Mouse (Mus musculus): Measurements from ENCODE around the gene Prima1.
A peak's percentile ranks its signal among the peaks of the same experiment; 100 is the strongest.

Gene Prima1

GRCm38 (mm10) chr12:103223671-103224070 is 18.3 kb downstream of the Prima1 start:
- DNase-seq (ENCODE audit: low spot score), result no peak

DNA sequence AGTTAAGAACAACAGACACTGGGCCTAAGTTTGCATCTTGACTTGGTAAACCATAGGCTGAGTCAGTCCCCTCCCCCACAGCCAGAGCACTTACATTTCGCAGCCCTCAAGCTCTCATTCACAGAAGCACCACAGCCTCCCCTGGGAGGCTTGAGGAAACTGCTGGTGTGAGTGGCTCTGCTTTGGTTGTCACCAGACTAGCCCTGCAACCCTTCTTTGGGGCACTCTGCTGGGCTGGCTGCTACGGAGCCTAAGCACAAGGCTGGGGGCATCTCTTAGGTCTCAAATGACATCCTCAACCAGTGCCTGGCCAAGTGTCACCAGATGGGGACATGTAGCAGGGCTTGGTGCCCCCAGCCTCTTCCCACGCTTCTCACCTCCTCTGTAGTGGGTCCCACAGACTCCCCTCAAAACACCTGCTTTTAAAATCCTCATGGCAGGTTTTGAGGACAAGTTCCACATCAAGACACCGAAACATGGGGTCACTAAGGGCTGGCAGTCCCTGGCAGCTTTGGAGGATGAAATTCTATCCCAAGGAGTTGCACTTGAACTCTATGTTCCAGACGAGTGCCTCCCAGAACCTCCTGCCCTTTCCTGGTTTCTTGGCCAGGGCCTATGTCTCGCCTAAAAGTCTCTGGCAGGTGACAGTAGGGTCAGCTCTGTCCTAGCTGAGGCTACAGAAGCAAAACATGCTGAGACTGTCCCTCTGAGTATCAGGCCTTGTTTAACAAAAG is 25.9 kb downstream of the Prima1 start:
- DNase-seq (ENCODE audit: low spot score), result peak; percentile 65

- DNase-seq (ENCODE audit: low spot score), result no peak
Measured at GRCm38 (mm10) chr12:103214797-103215196, 27.2 kb downstream of the Prima1 start.

GRCm38 (mm10) chr12:103214270-103214669 is 27.7 kb downstream of the Prima1 start:
- DNase-seq (ENCODE audit: low spot score), result peak; percentile 77

GRCm38 (mm10) chr12:103213591-103213990 is 28.4 kb downstream of the Prima1 start:
- DNase-seq (ENCODE audit: low spot score), result no peak

DNA sequence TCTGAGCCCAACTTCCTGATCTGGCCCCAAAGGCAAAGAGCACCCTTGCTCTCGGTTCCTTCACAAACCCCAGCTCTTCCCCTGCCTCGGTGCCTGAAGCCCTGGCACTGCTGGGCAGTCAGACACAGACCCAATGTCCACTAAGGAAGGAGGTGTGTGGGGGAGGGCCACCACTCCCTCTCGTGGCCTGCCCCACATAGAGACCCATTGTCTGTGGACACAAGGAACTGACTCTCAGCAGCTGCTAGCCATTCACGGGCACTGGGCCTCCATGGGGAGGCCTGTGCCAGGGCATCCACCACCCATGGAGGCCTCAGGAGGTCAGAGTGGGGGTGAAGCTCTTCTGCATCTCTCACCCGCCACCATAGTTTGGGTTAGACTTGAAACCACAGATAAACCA is 30.9 kb downstream of the Prima1 start:
- DNase-seq (ENCODE audit: low spot score), result no peak

DNA sequence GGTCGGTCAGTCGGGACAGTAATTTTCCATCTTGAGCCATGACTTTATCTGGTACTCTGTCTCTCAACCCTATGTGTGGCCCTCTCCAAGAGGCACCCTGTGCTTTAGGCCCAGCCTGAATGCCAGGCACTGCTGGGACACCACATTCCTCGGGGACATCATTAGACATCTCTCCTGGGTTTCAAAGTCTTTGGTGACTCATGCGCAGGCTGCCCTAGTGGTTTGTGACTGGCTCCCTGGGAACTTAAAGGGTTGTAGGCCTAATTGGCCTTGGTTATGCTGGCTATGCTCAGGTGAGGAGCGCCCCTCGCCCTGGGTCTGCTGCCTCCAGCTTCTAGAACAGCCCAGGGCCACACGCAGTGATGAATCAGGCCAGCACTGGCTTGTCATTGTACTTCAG is 32.4 kb downstream of the Prima1 start:
- no peak for DNase-seq (ENCODE audit: low spot score)

- peak; percentile 42 for DNase-seq (ENCODE audit: low spot score)
Measured at GRCm38 (mm10) chr12:103205561-103205960, 36.4 kb downstream of the Prima1 start.

- DNase-seq (ENCODE audit: low spot score), result peak; percentile 89
Measured at GRCm38 (mm10) chr12:103202592-103203544, 39.1 kb downstream of the Prima1 start.

DNA sequence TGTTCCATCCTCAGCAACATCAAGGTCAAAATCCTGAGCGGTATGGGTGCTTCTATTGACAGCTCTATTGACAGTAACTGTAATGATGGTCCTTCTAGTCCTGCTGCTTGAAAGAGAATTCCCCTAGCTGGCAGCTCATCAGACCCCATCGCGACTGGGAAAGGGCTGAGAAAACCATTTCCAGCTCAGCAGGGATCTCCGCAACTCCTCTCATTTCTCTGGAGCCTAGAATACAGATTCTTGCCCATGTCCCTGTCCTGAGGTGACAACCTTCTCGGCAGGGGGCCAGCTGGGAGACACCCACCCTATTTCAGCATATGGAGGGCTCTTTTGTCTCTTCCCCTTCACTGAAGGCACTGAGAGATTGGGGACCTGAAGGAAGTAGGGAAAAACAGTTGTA is 49.0 kb downstream of the Prima1 start:
- DNase-seq (ENCODE audit: low spot score), result no peak

GRCm38 (mm10) chr12:103189771-103190170 is 52.2 kb downstream of the Prima1 start:
- no peak for DNase-seq (ENCODE audit: low spot score)

DNA sequence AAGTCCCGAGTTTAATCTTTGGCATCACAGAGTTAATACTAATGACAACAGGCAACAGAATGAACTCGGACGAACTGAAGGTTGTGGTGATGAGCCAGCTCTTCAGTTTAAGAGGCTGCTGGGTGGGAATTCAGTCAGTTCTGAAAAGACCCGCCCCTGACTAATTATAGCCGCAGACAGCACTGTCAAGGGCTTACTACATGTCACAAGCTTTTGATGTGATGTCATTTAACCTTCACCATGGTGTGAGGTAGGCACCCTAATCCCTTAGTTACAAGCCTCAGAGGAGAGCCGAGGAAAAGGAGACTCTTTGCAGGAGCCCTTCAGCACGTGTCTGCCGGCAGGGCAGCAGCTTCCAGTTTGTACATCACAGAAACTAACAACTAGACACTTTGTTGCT is 53.7 kb downstream of the Prima1 start:
- no peak for DNase-seq (ENCODE audit: low spot score)

DNA sequence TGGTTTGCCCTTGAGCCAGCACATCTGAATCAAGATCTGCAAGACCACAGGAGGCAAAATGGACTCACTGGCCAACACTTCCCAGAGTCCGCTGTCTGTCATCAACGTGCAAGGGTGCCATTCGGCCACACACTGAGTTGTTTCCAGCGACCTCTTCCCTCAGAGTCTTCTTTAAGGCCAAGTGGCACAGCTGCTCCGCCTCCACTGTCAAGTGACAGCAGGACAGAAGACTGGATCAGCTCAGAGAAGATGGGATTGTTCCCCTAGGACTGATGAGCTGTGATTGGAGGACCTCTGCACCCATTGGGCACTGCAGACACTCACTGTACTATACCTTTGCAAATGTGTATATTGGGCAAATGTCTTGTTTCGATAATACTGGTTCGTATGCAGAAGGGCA is 54.9 kb downstream of the Prima1 start:
- no peak for DNase-seq (ENCODE audit: low spot score)

DNA sequence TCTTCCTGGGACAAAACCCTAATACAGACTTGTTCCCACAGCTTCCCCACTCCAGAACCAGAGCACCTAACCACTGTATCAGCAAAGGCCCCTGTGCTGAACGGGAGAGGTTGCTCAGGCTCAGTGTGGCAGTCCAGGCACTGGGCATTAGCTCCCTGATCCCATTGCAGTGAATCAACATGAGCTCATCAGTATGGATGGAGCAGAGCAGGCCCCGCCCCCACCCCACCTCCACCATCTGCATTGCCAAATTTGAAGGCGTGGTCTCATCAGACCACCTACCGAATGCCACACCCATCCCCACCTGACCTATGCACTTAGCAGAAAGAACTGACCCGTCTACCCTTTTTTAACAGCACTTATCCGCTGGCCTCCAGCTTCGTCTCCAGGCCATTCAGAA is 58.9 kb downstream of the Prima1 start:
- DNase-seq (ENCODE audit: low spot score), result no peak

DNA sequence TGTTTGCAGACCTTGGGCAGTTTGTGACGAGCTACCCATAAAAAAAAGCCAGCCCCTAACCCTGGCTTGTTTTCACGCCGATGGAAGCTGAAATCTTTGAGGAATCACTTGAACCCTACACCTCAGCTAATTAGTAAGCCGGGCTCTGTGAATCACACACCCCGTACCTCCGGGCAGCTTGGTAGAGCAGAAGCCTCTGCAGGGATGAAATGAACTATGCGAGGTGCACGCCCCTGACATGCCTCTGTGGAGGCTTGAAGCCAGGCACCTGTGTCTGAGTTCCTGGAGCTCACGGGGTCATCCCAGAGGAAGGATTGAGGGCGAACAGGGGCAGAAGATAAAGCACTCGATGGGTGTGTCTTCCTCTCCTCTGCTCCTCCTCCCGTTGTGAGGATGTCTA is 73.1 kb downstream of the Prima1 start:
- DNase-seq (ENCODE audit: low spot score), result no peak

- no peak for DNase-seq (ENCODE audit: low spot score)
Measured at GRCm38 (mm10) chr12:103164101-103165030, 77.6 kb downstream of the Prima1 start.

GRCm38 (mm10) chr12:103163596-103163995 is 78.4 kb downstream of the Prima1 start:
- DNase-seq (ENCODE audit: low spot score), result no peak

- DNase-seq (ENCODE audit: low spot score), result no peak
Measured at GRCm38 (mm10) chr12:103160721-103161120, 81.2 kb downstream of the Prima1 start.

- no peak for DNase-seq (ENCODE audit: low spot score)
Measured at GRCm38 (mm10) chr12:103159016-103159415, 82.9 kb downstream of the Prima1 start.

- DNase-seq (ENCODE audit: low spot score), result peak; percentile 37
Measured at GRCm38 (mm10) chr12:103157129-103157910, 84.6 kb downstream of the Prima1 start.

DNA sequence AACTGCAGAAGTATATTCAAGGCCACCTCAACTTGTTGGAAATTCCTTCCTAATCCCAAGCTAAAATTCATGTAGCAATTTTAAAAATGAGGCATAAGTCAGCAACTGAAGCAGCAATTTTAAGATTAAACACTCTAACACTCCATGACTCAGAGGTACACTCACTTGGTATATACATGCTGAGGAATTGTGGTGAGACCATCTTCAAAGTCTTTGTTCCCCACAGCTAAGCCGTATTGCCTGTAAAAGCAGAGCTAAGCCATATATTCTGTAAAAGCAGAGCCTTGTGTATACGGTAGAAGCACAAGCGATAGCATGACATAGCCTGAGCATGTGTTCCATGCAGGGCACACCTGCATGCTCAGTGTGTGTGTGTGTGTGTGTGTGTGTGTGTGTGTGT is 86.5 kb downstream of the Prima1 start:
- no peak for DNase-seq (ENCODE audit: low spot score)

Measured in MN1 (cell line).